Mouse (Mus musculus): ENCODE results near the gene Chd2.

GRCm38 (mm10) chr7:73589208-73589771, 47.7 kb upstream of the Chd2 start:
- TF ChIP-seq CTCF (IDR thresholded peaks at IDR 0.05; ENCODE audit: low read depth, low read length) (no peak), POLR2A (IDR thresholded peaks at IDR 0.05; ENCODE audit: borderline replicate concordance, low read depth, low read length) (no peak)

All from bone marrow macrophage, adult 2 months (primary cell).